14 mouse cellular contexts compared by ENCODE assay signal in genomic region chr17:40896863-40897262, GRCm38 (mm10). TPM values are rescaled to one million over a fixed set of nuclear protein-coding genes. Genes with fewer than 3 reads are reported as not detected.
DNase-seq lines count a peak whose midpoint lies in the region; ATAC-seq and TF ChIP-seq lines count a peak whose summit lies in the region.
"Had no signal": no experiment of that assay in that cellular context is flagged by ENCODE, and none has a peak within 500 bp of the region (broad histone marks: within the 10 kb centered on the region; RNA-seq: fewer than 3 reads in every experiment).

No protein-coding gene starts in this region.

- no peak for TF ChIP-seq EP300 in heart, adult 2 months (IDR thresholded peaks at IDR 0.05; ENCODE audit: insufficient read depth, low read depth, low read length)

- H3K9me3 ChIP-seq in heart, embryonic 12.5 days (replicated peaks), result no peaks in the 10 kb centered on the region
- no peaks in the 10 kb centered on the region for H3K9me3 ChIP-seq in lung, embryonic 14.5 days (ENCODE audit: low read depth, low read length)
- H3K9me3 ChIP-seq: liver, embryonic 13.5 days; neural tube, embryonic 13.5 days had no signal

- peak; percentile 85 for TF ChIP-seq CTCF in heart, adult 2 months (IDR thresholded peaks at IDR 0.05)
- TF ChIP-seq CTCF in lung, embryonic 14.5 days (IDR thresholded peaks at IDR 0.05; ENCODE audit: low read depth), result peak; percentile 63
- no peak for TF ChIP-seq CTCF in thymus, adult 2 months (IDR thresholded peaks at IDR 0.05; ENCODE audit: borderline replicate concordance, control insufficient read depth, extremely low read depth, insufficient read depth, low read length, poor library complexity)

- H3K4me3 ChIP-seq in heart, adult 2 months, result no peak overlapping the region
- H3K4me3 ChIP-seq in heart, embryonic 12.5 days, result no peak overlapping the region
- H3K4me3 ChIP-seq in lung, embryonic 14.5 days (ENCODE audit: low read depth, low read length), result no peak overlapping the region
- H3K4me3 ChIP-seq in myocyte, result no peak overlapping the region
- H3K4me3 ChIP-seq in thymus, adult 2 months (ENCODE audit: control insufficient read depth, insufficient read depth, low read length), result no peak overlapping the region
- H3K4me3 ChIP-seq: liver, embryonic 13.5 days; neural tube, embryonic 13.5 days had no signal

- H3K9ac ChIP-seq in heart, adult 2 months (ENCODE audit: low read depth, low read length), result no peak overlapping the region
- H3K9ac ChIP-seq in heart, embryonic 12.5 days, result no peak overlapping the region
- H3K9ac ChIP-seq in lung, embryonic 14.5 days, result no peak overlapping the region
- H3K9ac ChIP-seq: liver, embryonic 13.5 days; neural tube, embryonic 13.5 days had no signal

- ATAC-seq in heart, embryonic 12.5 days (ENCODE audit: insufficient number of reproducible peaks, low FRiP score), result no peak
- ATAC-seq in lung, embryonic 14.5 days (ENCODE audit: insufficient read depth), result no peak

- no peaks in the 10 kb centered on the region for H3K4me1 ChIP-seq in heart, adult 2 months (ENCODE audit: control insufficient read depth, insufficient read depth, low read length)
- no peaks in the 10 kb centered on the region for H3K4me1 ChIP-seq in heart, embryonic 12.5 days (replicated peaks)
- H3K4me1 ChIP-seq in lung, embryonic 14.5 days (ENCODE audit: insufficient read depth), result no peaks in the 10 kb centered on the region
- no peaks in the 10 kb centered on the region for H3K4me1 ChIP-seq in thymus, adult 2 months (replicated peaks; ENCODE audit: control insufficient read depth, insufficient read depth, low read length)
- H3K4me1 ChIP-seq: neural tube, embryonic 13.5 days had no signal

- no peak overlapping the region for H3K27ac ChIP-seq in heart, adult 2 months
- H3K27ac ChIP-seq in heart, embryonic 12.5 days (ENCODE audit: poor library complexity, severe bottlenecking), result no peak overlapping the region
- no peak overlapping the region for H3K27ac ChIP-seq in lung, embryonic 14.5 days (ENCODE audit: low read depth)
- no peak overlapping the region for H3K27ac ChIP-seq in thymus, adult 2 months (ENCODE audit: control insufficient read depth, insufficient read depth, low read length)
- H3K27ac ChIP-seq: liver, embryonic 13.5 days; neural tube, embryonic 13.5 days had no signal

- 62% methylated on average over 1 of the region's 1 CpGs for WGBS in heart, adult 2 months
- WGBS in heart, embryonic 12.5 days, result 61% methylated on average over 1 of the region's 1 CpGs
- WGBS in lung, embryonic 14.5 days, result 60% methylated on average over 1 of the region's 1 CpGs
- WGBS in thymus, adult 2 months, result 40% methylated on average over 1 of the region's 1 CpGs

- H3K36me3 ChIP-seq in heart, adult 2 months (ENCODE audit: control insufficient read depth, insufficient read depth, low read length), result no peaks in the 10 kb centered on the region
- no peaks in the 10 kb centered on the region for H3K36me3 ChIP-seq in heart, embryonic 12.5 days
- no peaks in the 10 kb centered on the region for H3K36me3 ChIP-seq in lung, embryonic 14.5 days (ENCODE audit: insufficient read depth)
- H3K36me3 ChIP-seq in myocyte (ENCODE audit: control insufficient read depth, insufficient read depth), result no peaks in the 10 kb centered on the region
- no peaks in the 10 kb centered on the region for H3K36me3 ChIP-seq in thymus, adult 2 months (ENCODE audit: control insufficient read depth, insufficient read depth, low read length)
- H3K36me3 ChIP-seq: liver, embryonic 13.5 days; neural tube, embryonic 13.5 days had no signal

- TF ChIP-seq POLR2A in heart, adult 2 months (IDR thresholded peaks at IDR 0.05; ENCODE audit: insufficient read depth, low read depth, low read length), result no peak
- no peak for TF ChIP-seq POLR2A in myocyte (IDR thresholded peaks at IDR 0.05; ENCODE audit: insufficient read length, low read depth)
- no peak for TF ChIP-seq POLR2A in thymus, adult 2 months (IDR thresholded peaks at IDR 0.05; ENCODE audit: control insufficient read depth, extremely low read depth, insufficient read depth, low read length, poor library complexity)

- intact Hi-C loops in heart, adult 2 months (cut with DNase I), result loop anchor here (2.0 kb wide), 2 partner anchors 60 to 72 kb away; no protein-coding TSS in a partner anchor

- DNase-seq in heart, adult 2 months, result no peak
- DNase-seq in lung, embryonic 14.5 days, result peak; percentile 81
- no peak for DNase-seq in lung, postnatal 4 days
- peak; percentile 66 for DNase-seq in embryo, embryonic 10.5 days (ENCODE audit: low spot score)
- no peak for DNase-seq in adrenal gland, postnatal 14 days
- DNase-seq in thymus, adult 2 months, result no peak
- DNase-seq: cerebellum, adult 8-10 months; kidney, postnatal 14 days; liver, embryonic 13.5 days had no signal

- no peaks in the 10 kb centered on the region for H3K27me3 ChIP-seq in heart, adult 2 months (ENCODE audit: control insufficient read depth, insufficient read depth, low read length)
- H3K27me3 ChIP-seq in heart, embryonic 12.5 days (replicated peaks), result no peaks in the 10 kb centered on the region
- no peaks in the 10 kb centered on the region for H3K27me3 ChIP-seq in lung, embryonic 14.5 days (ENCODE audit: insufficient read depth, low read length)
- no peaks in the 10 kb centered on the region for H3K27me3 ChIP-seq in myocyte (ENCODE audit: control insufficient read depth, insufficient read depth, insufficient read length)
- H3K27me3 ChIP-seq in thymus, adult 2 months (ENCODE audit: control insufficient read depth, insufficient read depth, low read length), result no peaks in the 10 kb centered on the region
- H3K27me3 ChIP-seq: liver, embryonic 13.5 days; neural tube, embryonic 13.5 days had no signal

- no peak overlapping the region for H3K4me2 ChIP-seq in heart, embryonic 12.5 days
- H3K4me2 ChIP-seq in lung, embryonic 14.5 days, result no peak overlapping the region
- H3K4me2 ChIP-seq in myocyte (ENCODE audit: low read depth), result peak overlapping the region; percentile 66
- H3K4me2 ChIP-seq: liver, embryonic 13.5 days; neural tube, embryonic 13.5 days had no signal

- no peaks in the 10 kb centered on the region for H3K79me2 ChIP-seq in heart, adult 2 months (replicated peaks; ENCODE audit: control insufficient read depth, insufficient read depth, low read length)
- no peaks in the 10 kb centered on the region for H3K79me2 ChIP-seq in myocyte (ENCODE audit: control insufficient read depth, insufficient read depth)

- no peak overlapping the region for H3ac ChIP-seq in myocyte (ENCODE audit: control insufficient read depth, insufficient read length)

TF ChIP-seq in myocyte, 11 proteins besides CTCF, POLR2A, EP300 and RAD21:
- no peak for TF ChIP-seq E2F4 (IDR thresholded peaks at IDR 0.05; ENCODE audit: insufficient read depth)
- TF ChIP-seq USF1 (IDR thresholded peaks at IDR 0.05; ENCODE audit: low read depth), result no peak
- TF ChIP-seq TCF3 (IDR thresholded peaks at IDR 0.05; ENCODE audit: insufficient read length, low read depth), result no peak
- TF ChIP-seq MYOD1 (IDR thresholded peaks at IDR 0.05; ENCODE audit: control insufficient read depth in 1 of 3, insufficient read length in 2 of 3, low read depth in 2 of 3), result no peak
- TF ChIP-seq MAX (IDR thresholded peaks at IDR 0.05; ENCODE audit: low read depth), result no peak
- TF ChIP-seq CEBPB (IDR thresholded peaks at IDR 0.05; ENCODE audit: insufficient read depth, poor library complexity, severe bottlenecking), result no peak
- TF ChIP-seq TCF12 (IDR thresholded peaks at IDR 0.05; ENCODE audit: insufficient read depth, poor library complexity, severe bottlenecking), result no peak
- TF ChIP-seq MYOG (IDR thresholded peaks at IDR 0.05; ENCODE audit: control insufficient read depth in 1 of 3, insufficient read depth in 1 of 3, insufficient read length in 2 of 3, low read depth in 2 of 3), result no peak
- TF ChIP-seq SRF (IDR thresholded peaks at IDR 0.05; ENCODE audit: control insufficient read depth, insufficient read length, low read depth), result no peak
- no peak for TF ChIP-seq REST (IDR thresholded peaks at IDR 0.05; ENCODE audit: insufficient read depth, insufficient read length)
- TF ChIP-seq POLR2AphosphoS2 (IDR thresholded peaks at IDR 0.05; ENCODE audit: insufficient read length, low read depth), result no peak

RNA-seq across cellular contexts. Expression of gene 9130008F23Rik, which starts 16.5 kb away (rescaled TPM):
- under 1 TPM; 0.30 to 0.65 TPM for total RNA-seq in heart, adult 2 months (2021)
- polyA plus RNA-seq in heart, adult 2 months (2012; rRNA removed), result 0.97 and 1.1 TPM in 2 replicates
- polyA plus RNA-seq in heart, embryonic 12.5 days (2016; fragmentation: Nextera tagmentation; extraction: Ambion mirVana), result 3.4 and 4.5 TPM in 2 replicates
- polyA plus RNA-seq in lung, embryonic 14.5 days (2014; fragmentation: Nextera tagmentation; extraction: Ambion mirVana), result 3.0 and 3.4 TPM in 2 replicates
- 1.2 TPM for polyA plus RNA-seq in myocyte (2012; fragmentation: generic; extraction: Trizol)
- total RNA-seq in adrenal gland, postnatal 14 days (2021), result 0.63 and 1.1 TPM in 2 replicates
- polyA plus RNA-seq in thymus, adult 2 months (2012; rRNA removed), result 0.70 and 1.3 TPM in 2 replicates

RNA-seq across cellular contexts. Expression of gene Glyatl3, which starts 17.3 kb away (rescaled TPM):
- not detected for total RNA-seq in heart, adult 2 months (2021)
- polyA plus RNA-seq in heart, adult 2 months (2012; rRNA removed), result not detected in 2 replicates
- polyA plus RNA-seq in heart, embryonic 12.5 days (2016; fragmentation: Nextera tagmentation; extraction: Ambion mirVana), result not detected in 2 replicates
- polyA plus RNA-seq in lung, embryonic 14.5 days (2014; fragmentation: Nextera tagmentation; extraction: Ambion mirVana), result not detected in 2 replicates
- polyA plus RNA-seq in myocyte (2012; fragmentation: generic; extraction: Trizol), result not detected
- total RNA-seq in adrenal gland, postnatal 14 days (2021), result not detected in 2 replicates
- 0.09 and 0.27 TPM in 2 replicates for polyA plus RNA-seq in thymus, adult 2 months (2012; rRNA removed)
- total RNA-seq: gastrocnemius, postnatal 4 days had no signal
- polyA plus RNA-seq: liver, embryonic 13.5 days; neural tube, embryonic 13.5 days; stomach, embryonic 16.5 days had no signal

RNA-seq across cellular contexts. Expression of gene Mut, which starts 37.6 kb away (rescaled TPM):
- total RNA-seq in heart, adult 2 months (2021), result 100 to 1,000 TPM; 146 to 171 TPM
- 30.8 and 56.6 TPM in 2 replicates for polyA plus RNA-seq in heart, adult 2 months (2012; rRNA removed)
- 40.4 and 43.6 TPM in 2 replicates for polyA plus RNA-seq in heart, embryonic 12.5 days (2016; fragmentation: Nextera tagmentation; extraction: Ambion mirVana)
- polyA plus RNA-seq in lung, embryonic 14.5 days (2014; fragmentation: Nextera tagmentation; extraction: Ambion mirVana), result 38.3 and 38.5 TPM in 2 replicates
- polyA plus RNA-seq in myocyte (2012; fragmentation: generic; extraction: Trizol), result 9.3 TPM
- total RNA-seq in adrenal gland, postnatal 14 days (2021), result 140 and 156 TPM in 2 replicates
- 9.1 and 9.2 TPM in 2 replicates for polyA plus RNA-seq in thymus, adult 2 months (2012; rRNA removed)

RNA-seq across cellular contexts. Expression of gene Cenpq, which starts 38.0 kb away (rescaled TPM):
- 1 to 10 TPM; 5.4 to 7.3 TPM for total RNA-seq in heart, adult 2 months (2021)
- polyA plus RNA-seq in heart, adult 2 months (2012; rRNA removed), result 1.5 and 2.3 TPM in 2 replicates
- polyA plus RNA-seq in heart, embryonic 12.5 days (2016; fragmentation: Nextera tagmentation; extraction: Ambion mirVana), result 17.0 and 20.2 TPM in 2 replicates
- polyA plus RNA-seq in lung, embryonic 14.5 days (2014; fragmentation: Nextera tagmentation; extraction: Ambion mirVana), result 33.3 and 35.6 TPM in 2 replicates
- 4.9 TPM for polyA plus RNA-seq in myocyte (2012; fragmentation: generic; extraction: Trizol)
- 7.7 and 8.4 TPM in 2 replicates for total RNA-seq in adrenal gland, postnatal 14 days (2021)
- polyA plus RNA-seq in thymus, adult 2 months (2012; rRNA removed), result 3.9 and 4.8 TPM in 2 replicates

Comparison
In these comparisons a context has a peak if more than half of its experiments do, and no peak if none do; other contexts are left out.
1. DNase-seq: peak in lung, embryonic 14.5 days (single experiment) and embryo, embryonic 10.5 days (single experiment); none in heart, adult 2 months (0 of 2), lung, postnatal 4 days (0 of 2), adrenal gland, postnatal 14 days (single experiment) and thymus, adult 2 months (single experiment).